Mouse (Mus musculus) bone marrow macrophage, adult 2 months (primary cell): ENCODE results near the gene Agbl4.

Experiments used
- CTCF ChIP-seq: IDR thresholded peaks from 2 replicates; pipeline ENCODE4 v1.5.1; 2012; ENCODE audit warnings: low read depth, mild to moderate bottlenecking, low read length, moderate library complexity
- POLR2A ChIP-seq: IDR thresholded peaks from 2 replicates; pipeline ENCODE4 v1.6.1; 2012; ENCODE audit warnings: mild to moderate bottlenecking, low read depth, low read length, borderline replicate concordance

GRCm38 (mm10) chr4:111528961-111529360, 1131.5 kb downstream of the Agbl4 start:
- TF ChIP-seq CTCF (no peak), POLR2A (no peak)
